Mouse (Mus musculus) limb, embryonic 15.5 days (tissue): ENCODE measurements around the gene Serinc5. TPM values are rescaled to one million over a fixed set of nuclear protein-coding genes. Genes with fewer than 3 reads are reported as not detected.

Experiments
- ATAC-seq: fragments of 200-750 bp; cut with Nextera tagmentation; 2 replicates; pipeline ENCODE4 v1.8.0; 2017; ENCODE audit warnings: low read depth, moderate TSS enrichment; ENCODE audit not compliant: insufficient number of reproducible peaks, low FRiP score, low TSS enrichment
- H3K27ac ChIP-seq: fragments of 300-500 bp; sonication (generic); 2 replicates; pipeline ENCODE4 v1.5.1; 2015; ENCODE audit warnings: moderate library complexity, mild to moderate bottlenecking, inconsistent platforms
- H3K27me3 ChIP-seq: fragments of 300-500 bp; sonication (generic); 2 replicates; pipeline ENCODE4 v1.6.1; 2015; ENCODE audit warnings: inconsistent platforms
- H3K36me3 ChIP-seq: fragments of 300-500 bp; sonication (generic); 2 replicates; pipeline ENCODE4 v1.6.1; 2015; ENCODE audit warnings: inconsistent platforms
- H3K4me1 ChIP-seq: fragments of 300-500 bp; sonication (generic); 2 replicates; pipeline ENCODE4 v1.6.1; 2015; ENCODE audit warnings: inconsistent platforms
- H3K4me2 ChIP-seq: fragments of 300-500 bp; sonication (generic); 2 replicates; pipeline ENCODE4 v1.6.1; 2015; ENCODE audit warnings: mild to moderate bottlenecking, inconsistent platforms
- H3K4me3 ChIP-seq: fragments of 300-500 bp; sonication (generic); 2 replicates; pipeline ENCODE4 v1.5.1; 2015; ENCODE audit warnings: mild to moderate bottlenecking, inconsistent platforms
- H3K9ac ChIP-seq: fragments of 300-500 bp; sonication (generic); 2 replicates; pipeline ENCODE4 v1.6.1; 2015; ENCODE audit warnings: inconsistent platforms
- H3K9me3 ChIP-seq: fragments of 300-500 bp; sonication (generic); 2 replicates; pipeline ENCODE4 v1.6.1; 2016; ENCODE audit warnings: inconsistent platforms
- WGBS: fragments of 180-500 bp; shearing (Covaris S2); methylation state at CpG from one replicate; pipeline ENCODE4 v1.1.7; 2015; 5-methylcytosine and 5-hydroxymethylcytosine counted together
- polyA plus RNA-seq: library from polyadenylated mRNA; unstranded; fragments of >200 nt; fragmentation: Nextera tagmentation; extraction: Ambion mirVana; gene quantifications from 2 replicates; pipeline ENCODE4 v1.2.1, GENCODE M21; 2015

Serinc5 gene
- polyA plus RNA-seq, 1 experiment from 2014 or later = 19.3 TPM

DNA sequence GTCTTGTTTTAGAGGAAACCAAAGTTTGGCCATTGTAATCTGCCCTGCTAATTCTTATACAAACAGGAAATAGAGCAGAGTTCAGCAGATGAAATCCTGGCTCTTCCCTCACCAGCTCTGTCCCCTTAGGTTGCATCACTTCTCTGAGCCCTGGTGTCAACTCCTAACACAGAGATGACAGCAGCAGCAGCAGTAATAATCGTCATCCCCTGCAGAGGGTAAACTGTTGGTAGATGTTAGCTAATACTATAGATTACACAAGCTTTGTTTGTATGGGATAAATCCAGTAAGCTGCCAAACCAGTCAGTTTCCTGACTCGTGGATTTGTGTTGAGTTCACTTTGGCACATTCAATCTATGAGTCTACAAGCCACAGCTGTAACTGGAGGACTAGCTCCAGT is 40.1 kb downstream of the Serinc5 start:
- Histone ChIP-seq H3K9ac (no peak overlapping the region), H3K4me3 (no peak overlapping the region), H3K4me2 (no peak overlapping the region), H3K4me1 (no peaks in the 10 kb centered on the region), H3K27ac (no peak overlapping the region), H3K27me3 (no peaks in the 10 kb centered on the region), H3K9me3 (no peaks in the 10 kb centered on the region), H3K36me3 (no peaks in the 10 kb centered on the region)
- no peak for ATAC-seq
- 45% methylated on average over 2 of the region's 2 CpGs for WGBS

DNA sequence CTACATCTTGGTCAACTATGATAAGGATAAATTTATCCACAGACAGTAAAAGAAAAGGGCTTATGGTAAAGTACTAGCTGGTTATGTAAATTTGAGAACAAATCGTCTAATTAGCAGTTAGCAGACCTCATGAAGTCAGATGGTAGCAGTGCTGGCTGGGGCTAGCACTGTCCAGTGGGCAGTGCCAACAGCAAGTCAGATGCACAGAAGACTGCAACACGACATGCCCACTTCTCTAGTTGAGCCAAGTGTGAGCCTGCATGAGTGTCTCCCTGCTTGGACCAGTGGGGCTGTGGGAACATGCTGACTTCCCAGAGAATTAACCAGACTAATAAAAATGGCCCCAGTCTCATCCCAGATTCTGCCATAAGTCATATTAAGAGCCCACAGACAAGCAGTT is 41.6 kb downstream of the Serinc5 start:
- no peak overlapping the region for H3K9ac ChIP-seq
- H3K9me3 ChIP-seq = no peaks in the 10 kb centered on the region
- no peaks in the 10 kb centered on the region for H3K27me3 ChIP-seq
- no peak overlapping the region for H3K27ac ChIP-seq
- no peaks in the 10 kb centered on the region for H3K4me1 ChIP-seq
- WGBS = 72% methylated on average over 2 of the region's 2 CpGs
- no peak overlapping the region for H3K4me2 ChIP-seq
- no peaks in the 10 kb centered on the region for H3K36me3 ChIP-seq
- H3K4me3 ChIP-seq = no peak overlapping the region
- ATAC-seq = no peak

DNA sequence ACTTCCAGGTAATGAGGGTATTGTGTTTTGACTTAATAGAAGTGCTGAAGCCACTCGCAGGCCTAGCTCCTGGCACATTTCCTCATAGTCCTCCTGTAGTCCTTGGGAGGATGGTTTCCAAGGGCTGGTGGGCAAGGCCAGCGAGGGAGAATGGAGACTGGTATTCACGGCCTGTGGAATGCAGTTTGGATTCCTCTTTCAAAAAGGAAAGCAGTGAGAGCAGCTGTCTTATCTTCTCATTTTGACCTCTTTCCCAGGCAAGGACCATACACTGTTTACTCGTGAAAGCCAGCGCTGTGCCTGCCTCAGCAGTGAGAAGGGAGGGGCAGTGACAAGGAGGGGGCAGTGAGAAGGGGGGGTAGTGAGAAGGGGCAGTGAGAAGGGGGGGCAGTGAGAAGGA is 42.4 kb downstream of the Serinc5 start:
- H3K9me3 ChIP-seq = no peaks in the 10 kb centered on the region
- no peak overlapping the region for H3K4me3 ChIP-seq
- no peak overlapping the region for H3K9ac ChIP-seq
- no peaks in the 10 kb centered on the region for H3K4me1 ChIP-seq
- H3K27ac ChIP-seq = no peak overlapping the region
- WGBS = 41% methylated on average over 5 of the region's 5 CpGs
- no peak for ATAC-seq
- H3K36me3 ChIP-seq = no peaks in the 10 kb centered on the region
- H3K27me3 ChIP-seq = no peaks in the 10 kb centered on the region
- H3K4me2 ChIP-seq = no peak overlapping the region

- H3K27me3 ChIP-seq = no peaks in the 10 kb centered on the region
- peaks cover 5% of the 10 kb centered on the region; the same call in 1 of the 2 replicates for H3K4me1 ChIP-seq
- H3K36me3 ChIP-seq = no peaks in the 10 kb centered on the region
- no peak for ATAC-seq
- 48% methylated on average over 4 of the region's 4 CpGs for WGBS
- H3K4me3 ChIP-seq = no peak overlapping the region
- no peak overlapping the region for H3K4me2 ChIP-seq
- peak overlapping the region; percentile 27; the same call in 1 of the 2 replicates for H3K27ac ChIP-seq
- no peaks in the 10 kb centered on the region for H3K9me3 ChIP-seq
- H3K9ac ChIP-seq = no peak overlapping the region
Measured at GRCm38 (mm10) chr13:92656815-92657513, 46.1 kb downstream of the Serinc5 start.

DNA sequence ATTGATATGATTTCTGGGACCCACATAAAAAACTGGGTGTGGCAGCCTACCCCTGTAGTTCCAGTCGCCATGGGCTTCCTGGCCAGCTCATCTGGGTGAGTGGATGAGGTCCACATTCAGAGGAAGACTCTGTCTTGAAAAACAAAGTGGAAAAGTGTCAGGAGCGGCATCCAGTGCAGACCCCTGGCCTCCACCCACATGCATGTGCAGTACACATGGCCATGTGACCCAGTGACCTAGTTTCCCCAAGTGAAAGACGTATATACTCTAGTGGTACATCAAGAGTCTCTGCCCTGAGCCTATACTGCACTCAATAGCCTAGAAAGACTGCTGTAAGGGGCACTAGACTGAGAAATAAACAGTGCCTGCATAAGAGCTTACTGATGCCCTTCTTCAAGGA is 48.7 kb downstream of the Serinc5 start:
- Histone ChIP-seq H3K9me3 (no peaks in the 10 kb centered on the region), H3K36me3 (no peaks in the 10 kb centered on the region), H3K9ac (no peak overlapping the region), H3K4me1 (peaks cover 5% of the 10 kb centered on the region; the same call in 1 of the 2 replicates), H3K4me3 (no peak overlapping the region), H3K4me2 (no peak overlapping the region), H3K27me3 (no peaks in the 10 kb centered on the region), H3K27ac (no peak overlapping the region)
- no peak for ATAC-seq
- 61% methylated on average over 3 of the region's 3 CpGs for WGBS

DNA sequence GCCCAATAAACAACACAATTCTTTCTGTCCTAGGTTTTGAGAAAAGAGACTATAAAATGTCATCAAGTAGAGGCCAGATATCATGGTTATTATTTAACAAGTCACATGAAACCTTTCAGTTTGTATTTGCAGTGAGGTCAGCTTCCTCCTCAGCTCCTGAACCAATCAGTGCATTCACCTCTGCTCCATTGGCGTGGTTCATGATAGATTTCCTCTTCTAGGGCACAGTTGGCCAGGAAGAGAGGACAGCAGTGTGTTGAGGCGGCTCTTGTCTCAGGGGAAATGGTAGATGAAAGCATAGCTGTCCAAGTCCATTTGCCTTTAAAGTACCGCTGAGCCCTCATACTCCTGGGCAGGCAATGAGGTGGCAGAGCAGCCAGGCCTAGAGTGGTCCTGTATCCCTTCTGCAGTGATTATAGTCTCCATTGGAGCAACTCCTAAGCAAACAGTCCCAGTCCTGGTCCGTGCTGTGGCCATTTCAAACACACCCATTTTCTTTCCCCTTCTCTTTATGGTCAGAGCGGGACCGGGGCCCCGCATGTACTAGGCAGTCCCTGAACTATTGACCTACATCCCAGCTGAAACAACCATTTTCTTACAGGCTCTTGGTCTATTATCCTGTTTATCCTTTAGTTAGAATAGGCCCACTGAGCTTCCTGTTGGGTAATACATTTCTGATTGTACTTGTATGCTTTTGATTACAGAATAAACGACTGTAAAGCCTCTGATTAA is 51.8 kb downstream of the Serinc5 start:
- H3K4me1 ChIP-seq = peaks cover 5% of the 10 kb centered on the region; the same call in 1 of the 2 replicates
- H3K36me3 ChIP-seq = no peaks in the 10 kb centered on the region
- no peak overlapping the region for H3K4me2 ChIP-seq
- no peaks in the 10 kb centered on the region for H3K27me3 ChIP-seq
- no peaks in the 10 kb centered on the region for H3K9me3 ChIP-seq
- no peak for ATAC-seq
- 60% methylated on average over 8 of the region's 8 CpGs for whole genome bisulfite sequencing
- no peak overlapping the region for H3K27ac ChIP-seq
- H3K4me3 ChIP-seq = no peak overlapping the region
- H3K9ac ChIP-seq = no peak overlapping the region

- H3K9me3 ChIP-seq = no peaks in the 10 kb centered on the region
- no peak overlapping the region for H3K4me2 ChIP-seq
- no peak; the same call in 1 of the 2 replicates for ATAC-seq
- H3K27ac ChIP-seq = no peak overlapping the region
- WGBS = 78% methylated on average over 4 of the region's 4 CpGs
- H3K4me3 ChIP-seq = no peak overlapping the region
- H3K36me3 ChIP-seq = no peaks in the 10 kb centered on the region
- no peaks in the 10 kb centered on the region for H3K4me1 ChIP-seq
- H3K9ac ChIP-seq = no peak overlapping the region
- no peaks in the 10 kb centered on the region for H3K27me3 ChIP-seq
Measured at GRCm38 (mm10) chr13:92665008-92665407, 54.1 kb downstream of the Serinc5 start.

DNA sequence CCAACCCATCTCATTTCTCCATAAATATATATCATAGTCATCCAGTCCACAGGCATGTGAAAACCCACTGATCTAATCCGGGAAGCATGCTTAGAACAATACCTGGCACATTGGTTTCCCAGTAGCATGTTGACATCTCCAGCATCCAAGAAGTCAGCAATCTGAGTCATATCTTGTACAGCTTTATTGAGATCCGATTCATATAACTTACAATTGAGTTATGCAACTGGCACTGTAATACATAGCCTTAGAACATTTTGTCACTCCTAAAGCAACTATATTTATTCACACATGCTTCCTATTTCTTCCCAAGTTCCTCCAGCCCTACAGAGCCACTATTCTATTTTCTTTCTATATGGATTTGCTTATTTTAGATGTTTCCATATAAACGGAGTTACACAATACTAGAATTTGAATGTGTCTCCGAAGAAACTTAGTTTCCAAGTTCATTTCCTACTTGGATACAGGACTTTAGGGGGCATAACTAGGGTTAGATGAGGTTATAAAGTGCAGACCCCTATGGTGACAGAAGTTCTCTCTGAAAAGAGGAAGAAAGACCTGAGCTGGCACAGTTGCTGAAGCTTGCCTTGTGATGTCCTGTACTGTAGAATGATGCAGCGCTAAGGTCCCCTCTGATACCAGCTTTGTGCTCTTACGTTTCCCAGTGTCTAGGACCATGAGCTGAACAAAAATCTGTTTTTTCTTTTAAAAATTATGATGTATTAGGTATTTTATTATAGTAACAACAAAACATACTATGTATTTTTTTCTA is 57.5 kb downstream of the Serinc5 start:
- Histone ChIP-seq H3K9me3 (no peaks in the 10 kb centered on the region), H3K36me3 (no peaks in the 10 kb centered on the region), H3K27me3 (no peaks in the 10 kb centered on the region), H3K4me2 (no peak overlapping the region), H3K4me3 (no peak overlapping the region), H3K27ac (no peak overlapping the region), H3K4me1 (no peaks in the 10 kb centered on the region), H3K9ac (no peak overlapping the region)
- no peak for ATAC-seq
- 87% methylated on average over 6 of the region's 6 CpGs for WGBS

- Histone ChIP-seq H3K27ac (no peak overlapping the region), H3K4me2 (no peak overlapping the region), H3K9me3 (no peaks in the 10 kb centered on the region), H3K4me1 (peaks cover 24% of the 10 kb centered on the region), H3K27me3 (no peaks in the 10 kb centered on the region), H3K4me3 (no peak overlapping the region), H3K36me3 (no peaks in the 10 kb centered on the region), H3K9ac (no peak overlapping the region)
- WGBS = 73% methylated on average over 1 of the region's 1 CpGs
- ATAC-seq = no peak
Measured at GRCm38 (mm10) chr13:92671727-92672126, 60.8 kb downstream of the Serinc5 start.

GRCm38 (mm10) chr13:92674676-92675075 is 63.8 kb downstream of the Serinc5 start:
- ATAC-seq = no peak
- H3K27me3 ChIP-seq = no peaks in the 10 kb centered on the region
- no peaks in the 10 kb centered on the region for H3K36me3 ChIP-seq
- H3K9me3 ChIP-seq = no peaks in the 10 kb centered on the region
- no peak overlapping the region for H3K9ac ChIP-seq
- 36% methylated on average over 2 of the region's 2 CpGs for WGBS
- no peak overlapping the region for H3K4me3 ChIP-seq
- H3K4me2 ChIP-seq = no peak overlapping the region
- H3K4me1 ChIP-seq = peaks cover 33% of the 10 kb centered on the region
- peak overlapping the region; percentile 67 for H3K27ac ChIP-seq

DNA sequence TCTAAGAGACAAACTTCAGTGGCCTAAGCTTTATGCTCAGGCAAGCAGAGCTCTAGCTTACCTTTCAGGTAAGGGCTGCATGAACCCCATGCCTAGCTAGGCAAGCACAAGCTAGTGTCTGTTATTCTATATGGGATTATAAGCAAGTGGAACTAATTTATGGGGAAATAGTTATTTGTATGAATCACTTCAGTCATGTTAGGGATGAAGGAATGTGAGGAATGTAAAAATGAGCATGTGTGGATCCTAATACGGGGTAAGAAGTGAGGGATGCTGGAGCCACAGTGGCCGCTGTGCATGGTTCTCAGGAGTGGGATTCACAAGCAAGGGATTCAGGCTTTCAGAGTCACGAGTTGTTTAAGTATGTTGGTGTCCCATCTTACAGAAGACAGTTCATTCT is 64.4 kb downstream of the Serinc5 start:
- Histone ChIP-seq H3K4me1 (peaks cover 36% of the 10 kb centered on the region), H3K4me3 (no peak overlapping the region), H3K9me3 (no peaks in the 10 kb centered on the region), H3K36me3 (no peaks in the 10 kb centered on the region), H3K27ac (peak overlapping the region; percentile 67), H3K4me2 (no peak overlapping the region), H3K9ac (no peak overlapping the region), H3K27me3 (no peaks in the 10 kb centered on the region)
- ATAC-seq = 0 out of 2 replicates have a peak, but pooled peaks have one; percentile 26
- 30% methylated on average over 3 of the region's 3 CpGs for WGBS
